Mouse (Mus musculus): Measurements from ENCODE around the gene Cyp4f16. TPM values are rescaled to one million over a fixed set of nuclear protein-coding genes. Genes with fewer than 3 reads are reported as not detected.

Cyp4f16 gene
- 9.0 TPM for total RNA-seq (2023)

DNA sequence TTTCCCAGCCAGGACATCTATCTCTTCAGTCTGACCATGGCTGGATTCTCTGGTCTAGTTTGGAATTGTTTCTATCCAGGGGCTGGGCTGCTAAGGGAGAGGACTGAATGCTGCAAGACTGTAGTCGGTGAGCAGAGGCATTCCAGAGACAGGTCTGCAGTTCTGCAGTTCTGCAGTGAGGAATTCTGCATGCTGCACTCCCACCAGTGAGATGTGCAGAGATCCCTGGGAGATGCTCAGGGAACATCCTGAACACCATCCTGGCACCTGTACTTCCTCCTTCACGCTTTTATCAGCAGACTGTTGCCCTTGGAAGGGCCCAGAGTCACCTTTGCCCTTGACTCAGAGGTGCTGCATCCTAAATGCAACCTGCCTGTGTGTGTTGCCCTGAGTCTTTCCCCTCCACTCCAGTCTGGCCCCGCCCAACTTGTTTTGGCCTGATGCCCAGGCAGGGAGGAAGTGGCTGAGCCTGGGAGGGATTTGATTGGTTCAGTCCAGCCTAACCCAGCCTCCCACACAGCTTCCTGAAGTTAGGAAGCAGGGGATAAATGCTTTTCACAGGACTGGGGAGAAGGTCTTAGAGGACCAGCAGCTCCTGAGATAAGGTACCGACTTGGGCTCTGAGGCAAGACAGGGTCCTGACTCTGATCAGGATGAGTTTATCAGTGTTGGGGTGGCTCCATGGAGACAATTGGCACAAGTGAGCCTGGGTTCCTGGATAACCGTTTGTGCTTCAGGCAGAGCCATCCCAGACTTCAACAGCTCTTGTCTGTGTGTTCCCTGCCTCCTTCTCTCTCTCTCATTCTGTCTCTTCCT, at the start of gene Cyp4f16:
Cyp4f16 (plus strand) TSS at position 508 of the 816 bp plus-strand sequence.

DNA sequence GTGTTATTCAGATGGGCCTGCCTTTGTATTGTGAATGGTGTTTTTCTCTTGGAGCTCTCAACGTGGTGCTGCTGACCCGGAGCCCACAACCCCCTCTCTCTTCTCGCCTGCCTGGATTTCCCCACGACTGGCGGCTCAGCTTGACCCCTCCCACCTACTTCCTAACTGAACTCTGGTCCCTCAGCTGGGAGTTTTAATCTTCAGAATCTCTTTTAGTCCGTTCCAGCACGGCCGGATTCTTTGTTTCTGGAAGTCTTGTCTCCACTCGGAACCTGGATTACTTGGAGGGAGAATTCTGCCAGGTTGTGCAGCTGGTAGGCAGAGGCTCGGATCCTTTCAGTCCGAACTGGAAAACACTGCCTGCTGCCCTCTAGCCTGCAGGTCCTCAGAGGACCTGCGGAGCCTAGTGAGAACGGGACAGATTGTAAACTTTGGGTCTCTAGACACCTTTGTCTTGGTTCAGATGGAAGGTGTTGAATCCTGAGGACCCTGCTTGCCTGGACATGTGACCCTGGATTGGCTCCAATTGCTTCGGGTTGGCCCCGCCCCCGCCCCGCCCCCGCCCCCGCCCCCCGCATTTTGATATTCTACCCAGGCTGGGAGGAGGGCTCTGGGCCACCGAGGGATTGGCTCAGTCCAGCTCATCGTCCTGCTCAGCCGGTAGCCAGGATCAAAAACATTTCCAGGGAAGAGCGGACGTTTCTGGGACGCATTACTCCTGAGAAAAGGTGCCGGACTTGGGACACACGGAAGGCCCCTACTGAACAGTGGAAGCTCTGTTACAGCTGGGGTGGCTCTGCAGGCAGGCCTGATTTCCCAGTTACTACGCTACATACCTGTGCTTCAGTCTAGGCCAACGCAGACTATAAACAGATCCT, 30.3 kb upstream of the Cyp4f16 start, which contains the start of gene Cyp4f17:
Cyp4f17 (plus strand) TSS at position 200 of the 878 bp plus-strand sequence.

Other genes starting within 250 kb of the Cyp4f16 start
- gene Akap8, start 215.3 kb upstream of the Cyp4f16 start, total RNA-seq (2023) = 343 TPM
- gene Akap8l, start 186.0 kb upstream of the Cyp4f16 start, total RNA-seq (2023) = 153 TPM
- gene Wiz, start 147.1 kb upstream of the Cyp4f16 start, total RNA-seq (2023) = 32.1 TPM
- gene Rasal3, start 133.0 kb upstream of the Cyp4f16 start, total RNA-seq (2023) = 540 TPM
- gene Pglyrp2, start 112.4 kb upstream of the Cyp4f16 start, total RNA-seq (2023) = 55.4 TPM
- gene Cyp4f39, start 83.8 kb upstream of the Cyp4f16 start, total RNA-seq (2023) = not detected
- 1.2 TPM for gene Cyp4f17, start 30.5 kb upstream of the Cyp4f16 start, total RNA-seq (2023)
- gene Cyp4f37, start 84.8 kb downstream of the Cyp4f16 start, total RNA-seq (2023) = 0.38 TPM
- gene Cyp4f40, start 122.3 kb downstream of the Cyp4f16 start, total RNA-seq (2023) = not detected
- gene Cyp4f15, start 149.1 kb downstream of the Cyp4f16 start, total RNA-seq (2023) = not detected

Measured in CD4-positive naive resting alpha-beta T cell, adult 76 days (primary cell).